Mouse (Mus musculus): ENCODE results near the gene Kdm2a. TPM values are rescaled to one million over a fixed set of nuclear protein-coding genes. Genes with fewer than 3 reads are reported as not detected.
A peak's percentile ranks its signal among the peaks of the same experiment; 100 is the strongest.

The Kdm2a gene
- 10 to 100 TPM; 34.9 to 44.1 TPM for total RNA-seq (2021)
- long read RNA-seq, experiment 1, partial matches to known transcripts: 0 of 3 reads
- long read RNA-seq, experiment 1, other reads (novel, unspliced or antisense): 3 of 3 reads
- long read RNA-seq, experiment 2, partial matches to known transcripts: 0 of 5 reads
- long read RNA-seq, experiment 2, other reads (novel, unspliced or antisense): 5 of 5 reads

DNA sequence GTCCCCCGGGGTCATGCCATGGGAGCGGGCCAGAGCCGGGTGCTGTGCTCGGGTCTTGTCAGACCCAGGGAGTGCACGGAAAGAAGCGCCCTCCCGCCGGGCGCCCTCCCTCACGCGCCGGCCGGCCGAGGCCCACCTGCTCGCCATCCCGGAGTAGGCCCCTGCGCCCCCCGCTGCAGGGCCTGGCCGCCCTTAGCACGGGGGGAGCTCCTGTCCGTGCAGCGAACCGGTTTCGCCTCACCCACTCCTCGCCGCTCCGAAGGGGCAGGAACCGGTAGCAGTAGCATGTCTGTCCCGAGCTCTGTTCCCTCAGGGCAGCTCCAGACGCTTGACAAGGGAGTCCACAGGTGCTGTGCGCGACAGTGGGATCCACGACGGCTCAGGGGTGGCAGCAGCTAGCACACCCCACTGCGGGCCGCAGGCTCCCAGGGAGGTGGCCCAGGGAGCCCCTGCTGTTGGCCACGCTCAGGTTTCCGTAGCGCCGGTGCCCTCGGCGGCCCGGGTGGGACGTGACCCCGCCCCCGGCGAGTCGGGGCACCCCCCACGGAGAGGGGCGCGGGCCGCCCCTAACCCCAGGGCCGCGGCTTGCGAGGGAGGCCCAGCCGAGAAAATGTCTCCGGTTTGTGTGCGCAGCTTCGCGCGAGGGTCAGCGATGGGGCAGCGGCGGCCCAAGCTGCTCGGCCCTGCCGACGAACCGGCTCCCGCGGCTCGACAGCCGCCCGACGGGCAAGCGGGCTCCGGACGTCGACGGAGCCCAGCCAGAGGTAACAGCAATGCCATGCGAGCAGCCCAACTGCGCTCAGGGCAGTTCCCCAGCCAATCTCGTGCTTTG lies at the start of gene Kdm2a:
Kdm2a (minus strand) TSS at position 488 of the 832 bp plus-strand sequence.
- peak; percentile 57 to 77 for DNase-seq

DNA sequence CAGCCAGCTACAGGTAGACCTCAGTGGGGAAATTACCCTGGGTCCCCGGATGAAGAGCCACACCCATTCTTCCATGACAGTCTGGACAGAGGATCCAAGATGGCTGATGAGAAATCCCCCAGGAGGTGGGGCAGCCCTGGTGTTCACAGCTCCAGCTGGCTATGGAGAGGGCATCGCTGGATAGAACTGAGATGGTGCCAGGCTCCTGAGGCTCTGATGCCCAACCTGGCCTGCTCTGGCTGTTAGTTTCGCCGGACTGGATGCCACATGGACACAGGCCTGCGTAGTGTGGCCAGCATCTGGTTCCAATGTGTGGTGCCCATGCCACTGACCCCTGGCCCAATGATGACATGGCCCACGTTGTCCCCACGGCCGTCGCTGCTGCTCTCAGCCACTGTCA lies 49.4 kb upstream of the Kdm2a start:
- no peak for DNase-seq

DNA sequence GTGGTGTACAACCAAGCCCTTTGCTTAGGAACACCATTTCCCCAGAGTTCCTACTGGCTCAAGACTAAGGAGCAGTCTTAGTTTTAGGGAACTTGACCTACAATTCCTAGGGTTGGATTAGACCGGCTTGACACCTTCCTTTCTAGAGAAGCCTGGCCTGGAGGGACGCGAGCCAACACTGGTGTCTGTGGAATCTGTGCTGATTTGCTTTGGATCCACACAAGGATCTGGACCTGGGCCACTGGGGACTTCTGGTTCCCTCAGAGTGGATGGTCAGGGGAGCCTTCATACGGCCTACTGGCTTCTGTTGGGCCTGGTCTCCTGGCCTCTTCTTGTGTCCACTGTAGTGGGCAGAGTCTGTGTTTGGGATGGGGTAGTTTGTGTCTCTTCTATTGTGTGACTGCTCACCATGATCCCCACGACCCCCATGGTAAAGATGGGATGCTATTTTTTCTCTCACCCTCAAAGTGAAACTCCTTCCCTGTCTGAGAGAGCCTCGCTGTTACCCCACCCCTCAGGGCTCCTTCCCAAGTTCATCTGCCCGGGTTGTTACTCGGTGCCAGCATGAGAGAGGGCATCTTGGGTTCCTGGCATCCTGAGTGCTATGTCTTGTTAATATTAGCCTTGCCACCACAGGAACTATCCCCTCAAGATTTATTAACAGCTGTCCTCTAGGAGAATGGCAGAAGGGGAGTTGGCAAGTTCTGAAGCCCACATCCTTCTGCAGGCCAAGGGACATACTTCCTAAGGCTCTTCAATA lies 48.8 kb upstream of the Kdm2a start:
- no peak for DNase-seq

DNA sequence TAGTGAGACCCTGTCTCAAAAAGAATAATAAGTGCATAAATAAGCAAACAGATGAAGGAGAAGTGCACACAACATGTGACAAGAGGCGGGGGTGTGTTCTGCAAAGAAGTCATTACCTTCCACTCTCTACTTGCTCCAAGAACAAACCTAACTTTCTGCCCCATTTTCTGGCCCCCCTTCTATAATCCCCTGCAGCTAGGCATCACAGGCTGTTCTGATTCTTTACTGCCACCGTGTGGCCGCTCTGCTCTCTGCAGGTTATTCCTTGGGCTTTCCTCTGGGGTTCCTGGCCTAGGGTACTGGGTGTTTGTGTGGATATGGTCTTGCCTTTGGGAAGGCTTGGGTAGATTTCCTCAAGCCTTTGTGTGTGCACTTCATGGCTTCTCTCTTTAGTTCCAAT lies 44.3 kb upstream of the Kdm2a start:
- peak; percentile 60 to 91 for DNase-seq

DNA sequence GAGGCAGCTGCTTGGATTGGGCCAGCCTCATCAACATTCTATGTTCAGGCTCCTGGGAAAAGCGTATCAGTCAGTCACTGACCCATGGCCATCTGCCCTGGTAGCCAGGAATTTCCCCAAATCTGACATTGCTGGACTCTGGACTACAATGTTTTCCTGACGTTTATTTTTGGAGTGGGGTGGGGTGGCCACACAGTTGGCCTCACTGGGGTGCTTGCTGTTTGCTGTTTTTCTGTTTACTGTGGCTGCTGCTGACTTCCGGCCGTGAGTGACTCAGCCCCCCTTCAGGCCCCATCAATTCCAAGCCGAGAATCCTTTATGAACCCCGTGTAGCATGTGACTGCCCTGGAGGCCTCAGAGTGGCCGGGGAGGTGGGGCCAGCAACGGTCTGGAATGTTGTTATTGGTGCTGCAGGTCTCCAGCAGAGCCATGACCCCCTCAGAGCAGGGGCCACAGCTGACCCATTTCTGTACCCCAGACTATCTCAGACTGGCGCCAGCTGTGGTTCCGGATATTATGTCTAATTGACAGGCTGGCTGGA lies 43.6 kb upstream of the Kdm2a start:
- DNase-seq: peak; percentile 52 to 57

DNA sequence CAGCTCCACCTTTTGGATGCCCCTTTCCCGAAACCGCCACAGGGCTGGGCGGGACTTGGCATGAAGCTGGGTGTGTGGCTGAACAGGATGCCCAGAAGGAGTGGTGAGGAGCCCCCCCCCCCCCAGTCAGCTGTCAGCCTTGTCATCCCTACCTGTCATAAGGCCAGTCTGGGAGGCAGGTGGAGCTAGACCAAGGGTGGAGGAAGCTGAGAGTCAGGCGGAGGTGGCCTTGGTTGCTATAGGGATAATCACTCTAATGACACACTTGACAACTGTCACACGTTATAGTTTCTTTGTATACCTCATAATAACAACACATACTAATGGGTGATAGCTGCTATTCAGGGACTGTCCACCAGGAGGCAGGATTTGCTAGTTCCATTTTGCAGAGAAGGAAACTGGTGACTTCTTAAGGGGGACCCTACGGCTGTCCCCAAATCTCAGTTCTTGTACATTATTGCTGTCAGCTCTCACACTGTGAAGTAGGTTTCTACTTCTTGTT lies 43.1 kb upstream of the Kdm2a start:
- peak in 1 of 2 experiments; percentile 75 for DNase-seq

DNA sequence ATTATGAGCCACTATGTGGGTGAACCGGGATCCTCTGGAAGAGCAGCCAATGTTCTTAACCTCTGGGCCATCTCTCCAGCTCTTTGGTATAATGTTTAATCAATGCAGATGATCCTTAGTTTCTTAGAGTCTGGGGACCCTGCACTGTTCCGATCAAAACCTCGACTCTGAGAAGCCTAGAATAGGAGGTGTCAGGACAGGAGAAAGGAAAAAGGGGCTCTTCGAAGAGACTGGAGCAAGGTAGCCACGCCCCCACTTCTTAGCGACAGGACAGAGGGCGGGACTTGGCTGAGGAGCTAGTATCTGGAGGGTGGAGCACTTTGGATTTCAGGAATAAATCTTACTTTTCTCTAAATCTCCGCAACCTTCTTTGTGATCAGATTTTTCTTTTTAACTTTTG lies 42.1 kb upstream of the Kdm2a start:
- peak; percentile 42 to 57 for DNase-seq

DNA sequence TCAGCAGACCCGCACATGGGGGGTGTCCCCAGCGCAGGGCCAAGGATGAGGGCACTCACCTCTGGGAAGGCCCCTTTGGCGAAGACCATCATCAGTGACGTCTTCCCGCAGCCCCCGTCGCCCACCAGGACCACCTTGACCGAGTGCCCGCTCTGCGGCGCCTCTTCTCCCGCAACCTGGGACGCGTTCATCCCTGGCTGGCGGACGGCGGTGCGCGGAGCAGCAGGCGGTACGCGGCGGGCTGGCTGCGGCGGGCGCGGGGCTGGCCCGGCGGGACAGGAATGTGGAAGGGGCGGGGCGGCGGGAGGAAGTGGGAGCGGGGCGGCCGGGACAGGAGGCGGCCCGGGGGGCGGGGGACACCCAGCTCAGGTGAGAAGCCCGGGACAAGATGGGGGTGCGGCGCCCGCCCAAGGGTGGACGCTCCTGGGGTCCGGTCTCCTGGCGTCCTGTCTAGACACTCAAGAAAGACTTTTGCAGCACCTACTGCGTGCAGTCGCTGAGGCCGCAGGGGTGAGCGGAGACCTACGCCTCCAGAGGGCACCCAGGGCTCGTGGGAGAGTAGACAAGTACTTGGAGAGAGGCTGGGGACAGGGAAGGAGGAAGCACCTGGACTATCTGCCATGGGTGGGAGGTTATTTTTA lies 41.2 kb upstream of the Kdm2a start, which contains the start of gene Rhod:
Rhod (minus strand) TSS at position 272 of the 641 bp plus-strand sequence.
- peak; percentile 67 to 73 for DNase-seq

DNA sequence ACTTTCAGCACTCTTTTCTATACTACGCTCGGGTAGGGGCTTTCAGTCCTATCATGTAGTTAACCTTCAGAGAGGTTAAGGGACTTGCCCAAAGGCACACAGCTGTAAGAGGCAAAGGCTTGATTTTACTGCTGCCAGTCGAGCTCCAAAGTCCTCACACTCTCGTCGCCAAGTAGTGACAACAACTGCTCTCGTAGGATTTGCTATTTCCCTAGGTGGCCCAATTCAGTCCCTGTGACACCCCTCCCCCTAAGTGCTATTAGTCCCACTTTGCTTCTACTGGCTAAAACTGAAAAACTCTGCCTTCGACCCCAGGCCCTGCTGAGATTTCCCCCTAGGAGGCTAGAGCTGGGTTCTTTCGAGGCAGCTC lies 40.7 kb upstream of the Kdm2a start:
- DNase-seq: peak in 1 of 2 experiments; percentile 13

DNA sequence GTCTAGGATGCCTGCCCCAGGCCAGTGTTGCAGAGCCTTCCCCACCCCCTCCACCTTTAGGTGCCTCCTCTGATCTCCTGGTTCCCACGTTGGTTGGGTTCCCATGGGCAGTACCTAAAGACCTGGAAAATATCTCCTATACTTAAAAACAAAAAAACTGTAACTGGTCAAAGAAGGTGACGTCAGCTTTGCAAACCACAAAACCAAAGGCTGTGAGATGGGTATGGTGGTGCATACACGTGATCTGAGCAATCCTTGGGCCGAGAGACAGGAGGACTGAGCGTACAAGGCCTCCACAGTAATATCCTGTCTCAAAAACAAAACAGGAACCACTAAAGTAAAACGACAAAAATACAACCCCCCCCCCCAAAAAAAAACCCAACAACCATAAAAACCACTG lies 39.8 kb upstream of the Kdm2a start:
- no peak for DNase-seq

DNA sequence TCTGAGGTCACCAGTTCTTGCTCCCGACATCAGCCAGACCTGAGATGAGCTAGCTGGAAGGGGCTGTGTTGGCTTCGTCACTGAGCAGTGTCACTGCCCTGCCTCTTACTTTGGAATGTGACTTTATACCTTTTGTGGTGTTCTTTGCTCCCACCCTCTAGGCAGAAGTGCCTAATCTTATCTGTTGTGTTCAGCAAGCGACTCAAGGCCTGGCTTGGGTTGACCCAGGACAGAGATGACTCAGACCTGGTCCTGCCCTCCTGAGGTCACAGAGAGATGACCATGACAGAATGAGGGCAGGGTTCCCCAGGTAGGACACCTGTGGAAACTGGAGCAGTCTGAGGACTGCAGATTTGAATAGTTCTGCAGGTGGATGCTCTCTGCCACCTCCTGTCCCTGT lies 38.2 kb upstream of the Kdm2a start:
- no peak for DNase-seq

DNA sequence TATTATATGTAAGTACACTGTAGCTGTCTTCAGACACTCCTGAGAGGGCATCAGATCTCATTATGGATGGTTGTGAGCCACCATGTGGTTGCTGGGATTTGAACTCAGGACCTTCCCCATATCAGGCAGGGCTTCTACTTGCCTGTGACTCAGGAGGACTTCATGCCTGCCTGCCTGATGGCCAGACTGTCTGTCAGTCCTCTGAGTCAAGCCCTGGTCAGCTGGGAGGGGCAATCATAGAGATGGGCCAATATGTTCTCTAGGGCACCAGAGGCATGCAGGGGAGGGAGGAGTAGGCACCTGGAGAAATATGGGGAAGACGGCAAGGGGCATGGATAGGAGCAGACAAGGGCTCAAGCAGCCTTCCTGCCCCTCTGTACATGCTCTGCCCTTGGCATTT lies 36.9 kb upstream of the Kdm2a start:
- DNase-seq: no peak

DNA sequence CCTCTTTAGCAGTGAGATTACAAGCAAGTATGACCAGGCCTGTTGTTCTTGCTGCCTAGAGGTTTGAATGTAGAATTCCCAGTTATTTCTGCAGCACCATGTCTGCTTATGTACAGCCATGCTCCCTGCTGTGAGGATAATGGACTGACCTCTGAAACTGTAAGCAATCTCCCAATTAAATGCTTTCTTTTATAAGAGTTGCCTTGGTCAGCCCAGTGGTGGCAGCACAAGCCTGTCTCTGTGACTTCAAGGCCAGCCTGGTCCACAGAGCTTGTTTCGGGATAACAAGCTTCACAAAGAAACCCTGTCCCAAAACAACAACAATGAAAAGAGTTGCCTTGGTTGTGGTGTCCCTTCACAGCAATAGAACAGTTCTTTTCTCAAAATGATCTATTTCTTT lies 35.7 kb upstream of the Kdm2a start:
- DNase-seq: no peak

DNA sequence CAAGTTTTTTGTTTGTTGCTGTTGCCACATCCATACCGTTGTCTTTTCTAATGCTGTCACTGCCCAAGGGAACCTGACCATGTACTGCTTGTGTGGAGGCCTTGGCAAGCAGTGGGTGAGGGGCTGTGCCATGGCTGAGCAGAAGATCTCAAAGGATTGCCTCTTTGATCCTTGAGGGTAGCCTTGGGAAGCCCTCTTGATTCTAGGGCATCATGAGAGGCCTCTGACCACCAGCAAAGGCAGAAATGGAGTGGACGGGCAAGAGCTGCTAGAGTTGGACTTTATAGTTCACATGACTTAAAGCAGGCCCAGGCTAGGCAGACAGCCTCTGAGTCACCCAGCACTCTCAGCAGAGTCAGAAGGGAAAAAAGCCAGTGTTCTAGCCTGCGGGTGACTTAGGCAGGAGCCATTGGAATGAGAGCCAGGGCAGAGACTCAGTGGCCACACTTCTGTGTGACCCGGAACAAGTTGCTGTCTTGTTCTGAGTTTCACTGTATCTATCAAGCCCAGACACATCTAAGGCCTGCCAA lies 32.1 kb upstream of the Kdm2a start:
- no peak for DNase-seq

DNA sequence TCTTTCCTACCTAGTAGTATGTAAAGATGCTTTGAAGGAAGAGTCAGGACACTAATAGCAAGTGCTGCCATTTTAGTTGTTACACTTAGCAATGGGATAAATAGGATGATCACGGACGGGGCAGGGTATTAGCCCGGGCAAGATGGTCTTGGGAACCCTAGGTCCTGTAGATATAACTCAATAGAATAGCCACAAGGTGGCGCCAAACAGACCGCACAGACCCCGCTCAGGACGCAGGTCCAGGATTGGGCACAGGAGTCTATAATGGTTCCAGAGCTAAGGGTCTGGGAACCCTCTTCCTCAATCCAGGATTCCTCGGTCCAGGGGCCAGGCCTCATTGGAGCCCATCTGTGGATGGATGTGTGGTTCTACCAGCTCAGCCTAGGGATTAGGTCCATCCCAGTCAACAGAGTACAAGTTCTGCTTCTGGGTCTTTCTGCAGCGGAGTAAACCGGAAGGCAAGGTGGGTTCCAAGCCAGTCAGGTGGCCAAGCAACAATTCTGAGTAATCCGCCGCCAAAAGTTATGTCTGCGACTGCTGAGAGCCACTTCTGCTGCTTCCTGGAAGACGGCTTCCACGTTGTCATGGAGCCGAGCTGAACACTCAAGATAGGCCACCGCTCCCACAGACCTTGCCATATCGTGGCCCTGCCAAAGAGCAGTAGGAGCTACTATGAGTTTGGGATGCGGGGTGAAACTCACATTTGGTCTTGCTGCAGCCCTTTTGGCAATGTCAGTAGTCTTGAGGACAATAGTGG lies 27.7 kb upstream of the Kdm2a start:
- peak in 1 of 2 experiments; percentile 47 for DNase-seq

DNA sequence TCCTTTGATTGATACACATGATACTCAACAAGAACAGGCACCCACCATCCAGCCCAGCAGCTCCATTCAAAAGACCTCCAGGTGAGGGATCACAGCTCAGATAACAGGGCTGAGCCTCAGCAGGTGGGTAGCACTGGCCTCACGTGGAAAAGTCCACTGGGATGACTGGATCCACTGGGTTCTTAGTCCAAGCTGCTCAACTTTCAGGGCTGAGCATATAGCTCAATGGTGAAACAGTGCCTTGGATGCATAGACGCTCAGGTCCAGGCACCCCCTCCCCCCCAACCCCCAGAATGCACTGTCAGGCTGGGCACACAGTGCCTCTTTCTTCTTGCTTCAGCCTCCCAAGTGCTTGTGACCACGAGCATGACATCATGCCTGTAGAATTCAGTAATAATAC lies 24.9 kb upstream of the Kdm2a start:
- DNase-seq: no peak

DNA sequence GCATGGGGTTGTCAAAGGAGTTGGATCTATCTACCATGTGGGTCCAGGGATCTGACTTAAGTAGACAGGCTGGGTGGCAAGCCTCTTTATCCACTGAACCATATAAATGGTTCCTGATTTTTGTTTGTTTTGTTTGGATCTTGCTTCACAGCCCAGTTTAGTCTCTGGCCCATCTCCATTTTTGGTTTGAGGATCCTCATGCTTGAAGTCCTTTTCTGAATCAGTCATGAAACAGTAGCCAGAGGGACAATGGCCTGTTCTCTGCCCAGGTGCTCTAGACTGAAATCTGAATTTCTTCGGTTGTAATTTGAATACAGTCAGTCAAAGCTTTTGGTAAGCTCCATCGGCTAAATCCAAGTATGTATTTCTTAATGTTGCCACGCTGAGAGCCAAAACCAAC lies 24.5 kb upstream of the Kdm2a start:
- no peak for DNase-seq

DNA sequence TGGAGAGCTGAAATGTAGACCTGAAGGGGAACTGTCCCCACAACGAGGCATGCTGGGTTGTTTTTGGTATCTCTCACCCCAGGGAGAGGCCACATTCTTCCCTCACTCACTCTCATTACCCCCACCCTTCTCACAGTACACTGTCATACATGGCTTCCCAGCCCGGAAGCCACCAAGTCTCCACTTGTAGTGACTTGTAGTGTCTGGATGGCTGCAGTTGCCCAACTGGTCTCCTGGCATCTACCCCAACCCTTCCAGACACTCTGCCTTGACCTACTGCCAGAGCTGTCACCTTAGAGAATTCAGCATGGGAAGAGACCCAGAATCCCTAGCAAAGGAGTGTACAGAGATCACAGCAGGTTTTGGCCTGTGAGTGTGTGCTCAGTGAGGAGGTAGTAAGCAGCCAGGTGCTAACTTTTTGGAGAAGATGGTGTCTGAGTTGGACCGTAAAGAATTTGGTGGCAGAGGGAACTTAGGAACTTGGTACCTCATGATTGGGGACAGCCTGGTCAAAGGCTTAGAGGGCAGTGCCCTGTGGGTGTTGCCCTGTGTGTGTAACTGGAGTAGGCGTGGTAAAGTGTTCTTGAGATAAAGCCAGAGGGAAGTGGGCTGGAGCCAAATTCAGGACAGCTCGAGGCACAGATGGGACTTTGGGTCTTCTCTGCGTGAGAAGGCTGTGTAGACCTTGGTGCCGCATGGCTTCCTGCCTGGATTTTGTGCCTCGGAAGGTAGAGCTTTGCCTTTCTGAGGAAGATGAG lies 22.2 kb upstream of the Kdm2a start:
- no peak for DNase-seq

DNA sequence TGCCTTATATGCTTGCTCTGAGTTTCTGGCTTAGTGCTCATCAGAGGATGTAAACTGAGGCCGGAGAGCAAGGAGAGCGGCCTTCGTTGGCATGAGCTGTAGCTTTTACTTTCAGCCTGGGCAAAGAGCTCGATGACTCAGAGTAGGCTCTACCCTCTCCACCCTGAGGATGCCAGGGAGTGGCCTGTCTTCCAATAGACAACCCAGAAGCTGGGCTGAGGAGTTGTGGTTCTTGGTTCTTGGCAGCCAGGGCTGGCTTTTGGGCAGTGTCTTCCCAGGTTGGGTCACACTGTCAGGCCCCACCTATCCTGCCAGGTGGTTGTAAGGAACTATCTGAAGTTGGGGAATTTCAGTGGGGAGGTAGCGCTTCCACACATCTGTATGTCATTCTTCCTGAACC lies 21.6 kb upstream of the Kdm2a start:
- DNase-seq: no peak

DNA sequence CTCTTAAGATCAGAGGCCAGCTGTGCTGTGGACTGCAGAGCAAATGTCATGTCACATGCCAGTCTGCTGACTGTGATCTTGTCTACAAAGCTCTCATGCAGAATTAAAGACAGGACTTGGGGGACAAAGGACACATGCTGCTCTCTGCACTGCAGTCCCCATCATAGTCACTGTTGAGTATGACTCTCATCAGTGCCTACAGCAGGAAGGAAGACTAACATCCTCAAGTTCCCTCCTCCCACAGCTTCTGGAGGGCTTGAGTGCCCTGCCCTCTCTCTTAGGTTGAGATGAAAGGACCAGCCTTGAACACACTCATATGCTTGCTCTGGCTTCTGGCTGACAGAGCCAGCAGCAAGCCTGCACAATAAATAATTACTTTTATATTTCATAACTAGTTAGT lies 19.6 kb upstream of the Kdm2a start:
- no peak for DNase-seq

All from heart, adult 18-20 months (tissue).